Mouse (Mus musculus): ENCODE measurements around the gene Prox1.

DNA sequence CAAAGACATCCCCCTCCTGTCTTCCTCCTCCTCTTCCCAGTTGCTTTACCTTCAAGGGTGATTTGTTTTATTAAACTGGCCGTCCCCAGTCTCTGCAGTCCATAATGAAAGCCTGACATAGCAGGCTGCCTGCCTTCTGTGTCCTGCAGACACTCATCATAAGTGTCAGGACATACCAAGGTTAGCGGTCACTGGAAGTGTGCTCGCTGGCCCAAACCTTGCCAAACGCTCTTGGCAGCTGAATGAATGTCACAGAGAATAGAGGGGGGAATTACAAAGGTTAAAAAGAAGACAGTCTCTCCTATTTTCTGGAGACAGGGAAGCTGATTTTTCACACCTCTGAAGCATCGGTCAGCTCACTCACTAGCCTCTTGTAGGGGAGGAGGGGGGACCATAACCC is 42.6 kb downstream of the Prox1 start:
- TF ChIP-seq POLR2A (IDR thresholded peaks at IDR 0.05; ENCODE audit: control insufficient read depth, extremely low read depth, insufficient read depth, low read length, poor library complexity) (no peak), CTCF (IDR thresholded peaks at IDR 0.05; ENCODE audit: borderline replicate concordance, control insufficient read depth, extremely low read depth, insufficient read depth, low read length, poor library complexity) (no peak)
